Comparison of ENCODE assay signal across 7 mouse cellular contexts in genomic region chr14:50923437-50923836, GRCm38 (mm10). TPM values are rescaled to one million over a fixed set of nuclear protein-coding genes. Genes with fewer than 3 reads are reported as not detected.
DNase-seq lines count a peak whose midpoint lies in the region; ATAC-seq and TF ChIP-seq lines count a peak whose summit lies in the region.
"Not testable (repeated sequence)": the region's sequence is repeated elsewhere in the genome, so short reads cannot be mapped to it uniquely, and the experiment has no call there.

No protein-coding gene starts in this region.

- peak overlapping the region; percentile 76 for H3K9ac ChIP-seq in MEL (ENCODE audit: control insufficient read depth, low read depth, low read length, poor library complexity, severe bottlenecking)
- H3K9ac ChIP-seq in heart, embryonic 12.5 days: peak overlapping the region; percentile 69
- peak overlapping the region; percentile 76; the same call in 1 of the 2 replicates for H3K9ac ChIP-seq in hindbrain, postnatal 0 days (replicated peaks; ENCODE audit: low read length)
- peak overlapping the region; percentile 81 for H3K9ac ChIP-seq in limb, embryonic 12.5 days (replicated peaks)
- H3K9ac ChIP-seq in lung, embryonic 15.5 days: peak overlapping the region; percentile 77; the same call in 1 of the 2 replicates

- not testable (repeated sequence) for TF ChIP-seq EP300 in MEL (IDR thresholded peaks at IDR 0.05; ENCODE audit: low read depth in 1 of 2, low read length in 2 of 2)

- H3K9me3 ChIP-seq in MEL (replicated peaks; ENCODE audit: insufficient read depth, low read length); erythroblast, embryonic 14.5 days (ENCODE audit: control insufficient read depth, low read length); heart, embryonic 12.5 days (replicated peaks); hindbrain, postnatal 0 days (ENCODE audit: low read length); limb, embryonic 12.5 days; lung, embryonic 15.5 days: not testable (repeated sequence)

- 64% methylated on average over 1 of the region's 1 CpGs for WGBS in heart, embryonic 12.5 days
- 73% methylated on average over 1 of the region's 1 CpGs for WGBS in hindbrain, postnatal 0 days
- 74% methylated on average over 1 of the region's 1 CpGs for WGBS in limb, embryonic 12.5 days
- whole genome bisulfite sequencing in lung, embryonic 15.5 days: 65% methylated on average over 1 of the region's 1 CpGs

- H3K27me3 ChIP-seq in MEL (ENCODE audit: control insufficient read depth in 1 of 2, insufficient read depth in 2 of 2, low read length in 2 of 2); erythroblast, embryonic 14.5 days (ENCODE audit: control insufficient read depth); heart, embryonic 12.5 days (replicated peaks); hindbrain, postnatal 0 days (ENCODE audit: insufficient read depth, low read length); limb, embryonic 12.5 days; lung, embryonic 15.5 days; myocyte (ENCODE audit: control insufficient read depth, insufficient read depth, insufficient read length): not testable (repeated sequence)

- H3K79me2 ChIP-seq in MEL (ENCODE audit: control insufficient read depth, insufficient read depth, low read length, poor library complexity): peaks cover 21% of the 10 kb centered on the region
- peaks cover 35% of the 10 kb centered on the region for H3K79me2 ChIP-seq in myocyte (ENCODE audit: control insufficient read depth, insufficient read depth)

- not testable (repeated sequence) for TF ChIP-seq RAD21 in MEL (IDR thresholded peaks at IDR 0.05; ENCODE audit: low read depth, low read length)

- H3K4me1 ChIP-seq in MEL (ENCODE audit: control insufficient read depth in 1 of 2, insufficient read depth in 2 of 2, low read length in 2 of 2); hindbrain, postnatal 0 days (ENCODE audit: insufficient read depth, low read length): not testable (repeated sequence)
- H3K4me1 ChIP-seq in erythroblast, embryonic 14.5 days (ENCODE audit: control insufficient read depth): peaks cover 30% of the 10 kb centered on the region
- peaks cover 15% of the 10 kb centered on the region; the same call in 1 of the 2 replicates for H3K4me1 ChIP-seq in heart, embryonic 12.5 days (replicated peaks)
- H3K4me1 ChIP-seq in limb, embryonic 12.5 days (replicated peaks): peaks cover 17% of the 10 kb centered on the region
- H3K4me1 ChIP-seq in lung, embryonic 15.5 days: peaks cover 15% of the 10 kb centered on the region

- H3K4me2 ChIP-seq in heart, embryonic 12.5 days: peak overlapping the region; percentile 72
- H3K4me2 ChIP-seq in hindbrain, postnatal 0 days (ENCODE audit: low read depth, low read length): peak overlapping the region; percentile 74
- H3K4me2 ChIP-seq in limb, embryonic 12.5 days: peak overlapping the region; percentile 76
- H3K4me2 ChIP-seq in lung, embryonic 15.5 days: peak overlapping the region; percentile 84
- H3K4me2 ChIP-seq in myocyte (ENCODE audit: low read depth): peak overlapping the region; percentile 64

- H3ac ChIP-seq in myocyte (ENCODE audit: control insufficient read depth, insufficient read length): not testable (repeated sequence)

- ATAC-seq in heart, embryonic 12.5 days (ENCODE audit: insufficient number of reproducible peaks, low FRiP score); hindbrain, postnatal 0 days; limb, embryonic 12.5 days (ENCODE audit: insufficient number of reproducible peaks, insufficient read depth, low FRiP score, low TSS enrichment, low read depth); lung, embryonic 15.5 days (ENCODE audit: borderline replicate concordance, extremely low read depth, low FRiP score, low TSS enrichment): not testable (repeated sequence)

- not testable (repeated sequence) for TF ChIP-seq POLR2A in MEL (IDR thresholded peaks at IDR 0.05; ENCODE audit: control insufficient read depth in 1 of 2, insufficient read depth in 1 of 2, low read depth in 1 of 2, low read length in 2 of 2, poor library complexity in 1 of 2); myocyte (IDR thresholded peaks at IDR 0.05; ENCODE audit: insufficient read length, low read depth)

- H3K4me3 ChIP-seq in MEL (ENCODE audit: control insufficient read depth in 1 of 2, insufficient read depth in 1 of 2, low read depth in 2 of 2, low read length in 2 of 2) (peak overlapping the region; percentile 78 to 90), myocyte (peak overlapping the region; percentile 87)
- H3K4me3 ChIP-seq in erythroblast, embryonic 14.5 days (replicated peaks): peak overlapping the region; percentile 81
- H3K4me3 ChIP-seq in heart, embryonic 12.5 days: peak overlapping the region; percentile 92
- peak overlapping the region; percentile 66 for H3K4me3 ChIP-seq in hindbrain, postnatal 0 days (ENCODE audit: low read length)
- H3K4me3 ChIP-seq in limb, embryonic 12.5 days (replicated peaks): peak overlapping the region; percentile 83
- peak overlapping the region; percentile 86 for H3K4me3 ChIP-seq in lung, embryonic 15.5 days

- peak overlapping the region; percentile 83; the same call in 1 of the 2 replicates for H3K27ac ChIP-seq in MEL (ENCODE audit: control insufficient read depth, low read depth, low read length)
- not testable (repeated sequence) for H3K27ac ChIP-seq in heart, embryonic 12.5 days (ENCODE audit: poor library complexity, severe bottlenecking); hindbrain, postnatal 0 days; limb, embryonic 12.5 days; lung, embryonic 15.5 days

- DNase-seq in MEL (ENCODE audit: low read depth, low spot score): peak; percentile 51
- DNase-seq in hindbrain, postnatal 0 days (ENCODE audit: low spot score): not testable (repeated sequence)

- not testable (repeated sequence) for TF ChIP-seq CTCF in MEL (IDR thresholded peaks at IDR 0.05 in 2 of 3, conservative IDR thresholded peaks at IDR 0.05 in 1 of 3; ENCODE audit: control insufficient read depth in 1 of 3, insufficient read depth in 1 of 3, low read depth in 2 of 3, low read length in 3 of 3, poor library complexity in 1 of 3, severe bottlenecking in 1 of 3); hindbrain, postnatal 0 days (IDR thresholded peaks at IDR 0.05; ENCODE audit: low read depth)

- H3K36me3 ChIP-seq in MEL (ENCODE audit: control insufficient read depth in 1 of 2, insufficient read depth in 2 of 2, low read length in 2 of 2): not testable (repeated sequence)
- peaks cover 37% of the 10 kb centered on the region for H3K36me3 ChIP-seq in erythroblast, embryonic 14.5 days (ENCODE audit: control insufficient read depth)
- H3K36me3 ChIP-seq in heart, embryonic 12.5 days: peaks cover 35% of the 10 kb centered on the region
- peaks cover 25% of the 10 kb centered on the region for H3K36me3 ChIP-seq in hindbrain, postnatal 0 days (ENCODE audit: insufficient read depth, low read length)
- peaks cover 47% of the 10 kb centered on the region for H3K36me3 ChIP-seq in limb, embryonic 12.5 days
- peaks cover 31% of the 10 kb centered on the region for H3K36me3 ChIP-seq in lung, embryonic 15.5 days
- peaks cover 14% of the 10 kb centered on the region for H3K36me3 ChIP-seq in myocyte (ENCODE audit: control insufficient read depth, insufficient read depth)

RNA-seq across cellular contexts. Expression of gene Osgep, which starts 1.3 kb away (rescaled TPM):
- total RNA-seq in MEL (2012; rRNA removed): 28.0 and 29.6 TPM in 2 replicates
- 10 to 100 TPM in 1 of 2 experiments, not detected in 1; 45.1 TPM for polyA plus RNA-seq in MEL (2012; ENCODE audit: insufficient read depth in 1 of 2, insufficient read length in 2 of 2, low read depth in 1 of 2, low replicate concordance in 2 of 2, missing spikeins in 1 of 2)
- 1.4 and 1.5 TPM in 2 replicates for polyA plus RNA-seq in erythroblast, embryonic 14.5 days (2012)
- polyA plus RNA-seq in heart, embryonic 12.5 days (2016; fragmentation: Nextera tagmentation; extraction: Ambion mirVana): 108 and 111 TPM in 2 replicates
- total RNA-seq in hindbrain, postnatal 0 days (2014; rRNA removed): 71.4 and 80.9 TPM in 2 replicates
- polyA plus RNA-seq in hindbrain, postnatal 0 days (2015; fragmentation: Nextera tagmentation; extraction: Ambion mirVana): 72.4 and 82.7 TPM in 2 replicates
- polyA plus RNA-seq in limb, embryonic 12.5 days (2016; fragmentation: Nextera tagmentation; extraction: Ambion mirVana): 168 and 171 TPM in 2 replicates
- polyA plus RNA-seq in lung, embryonic 15.5 days (2015; fragmentation: Nextera tagmentation; extraction: Ambion mirVana): 174 and 176 TPM in 2 replicates
- 81.0 TPM for polyA plus RNA-seq in myocyte (2012; fragmentation: generic; extraction: Trizol)

RNA-seq across cellular contexts. Expression of gene Apex1, which starts 1.3 kb away (rescaled TPM):
- 123 and 129 TPM in 2 replicates for total RNA-seq in MEL (2012; rRNA removed)
- 100 to 1,000 TPM in 1 of 2 experiments, not detected in 1; 155 TPM for polyA plus RNA-seq in MEL (2012; ENCODE audit: insufficient read depth in 1 of 2, insufficient read length in 2 of 2, low read depth in 1 of 2, low replicate concordance in 2 of 2, missing spikeins in 1 of 2)
- polyA plus RNA-seq in erythroblast, embryonic 14.5 days (2012): 3.3 and 3.7 TPM in 2 replicates
- polyA plus RNA-seq in heart, embryonic 12.5 days (2016; fragmentation: Nextera tagmentation; extraction: Ambion mirVana): 152 and 159 TPM in 2 replicates
- 68.6 and 70.2 TPM in 2 replicates for total RNA-seq in hindbrain, postnatal 0 days (2014; rRNA removed)
- 145 and 156 TPM in 2 replicates for polyA plus RNA-seq in hindbrain, postnatal 0 days (2015; fragmentation: Nextera tagmentation; extraction: Ambion mirVana)
- 350 and 374 TPM in 2 replicates for polyA plus RNA-seq in limb, embryonic 12.5 days (2016; fragmentation: Nextera tagmentation; extraction: Ambion mirVana)
- polyA plus RNA-seq in lung, embryonic 15.5 days (2015; fragmentation: Nextera tagmentation; extraction: Ambion mirVana): 222 and 228 TPM in 2 replicates
- 113 TPM for polyA plus RNA-seq in myocyte (2012; fragmentation: generic; extraction: Trizol)

RNA-seq across cellular contexts. Expression of gene Pip4p1, which starts 7.2 kb away (rescaled TPM):
- 10.5 and 12.2 TPM in 2 replicates for total RNA-seq in MEL (2012; rRNA removed)
- 10 to 100 TPM in 1 of 2 experiments, not detected in 1; 21.6 TPM for polyA plus RNA-seq in MEL (2012; ENCODE audit: insufficient read depth in 1 of 2, insufficient read length in 2 of 2, low read depth in 1 of 2, low replicate concordance in 2 of 2, missing spikeins in 1 of 2)
- 6.3 and 8.9 TPM in 2 replicates for polyA plus RNA-seq in erythroblast, embryonic 14.5 days (2012)
- polyA plus RNA-seq in heart, embryonic 12.5 days (2016; fragmentation: Nextera tagmentation; extraction: Ambion mirVana): 33.6 and 37.3 TPM in 2 replicates
- 53.3 and 69.1 TPM in 2 replicates for total RNA-seq in hindbrain, postnatal 0 days (2014; rRNA removed)
- polyA plus RNA-seq in hindbrain, postnatal 0 days (2015; fragmentation: Nextera tagmentation; extraction: Ambion mirVana): 102 and 103 TPM in 2 replicates
- polyA plus RNA-seq in limb, embryonic 12.5 days (2016; fragmentation: Nextera tagmentation; extraction: Ambion mirVana): 58.7 and 59.1 TPM in 2 replicates
- polyA plus RNA-seq in lung, embryonic 15.5 days (2015; fragmentation: Nextera tagmentation; extraction: Ambion mirVana): 46.7 and 53.4 TPM in 2 replicates
- 71.3 TPM for polyA plus RNA-seq in myocyte (2012; fragmentation: generic; extraction: Trizol)

RNA-seq across cellular contexts. Expression of gene Pnp, which starts 7.4 kb away (rescaled TPM):
- total RNA-seq in MEL (2012; rRNA removed): 46.7 and 49.7 TPM in 2 replicates
- polyA plus RNA-seq in MEL (2012; ENCODE audit: insufficient read depth in 1 of 2, insufficient read length in 2 of 2, low read depth in 1 of 2, low replicate concordance in 2 of 2, missing spikeins in 1 of 2) (100 to 1,000 TPM in 1 of 2 experiments, 10 to 100 TPM in 1; 36.2 to 302 TPM), myocyte (2012; fragmentation: generic; extraction: Trizol) (20.4 TPM)
- 0.20 and 0.22 TPM in 2 replicates for polyA plus RNA-seq in erythroblast, embryonic 14.5 days (2012)
- polyA plus RNA-seq in heart, embryonic 12.5 days (2016; fragmentation: Nextera tagmentation; extraction: Ambion mirVana): 39.0 and 43.8 TPM in 2 replicates
- 16.7 and 19.1 TPM in 2 replicates for total RNA-seq in hindbrain, postnatal 0 days (2014; rRNA removed)
- polyA plus RNA-seq in hindbrain, postnatal 0 days (2015; fragmentation: Nextera tagmentation; extraction: Ambion mirVana): 17.5 and 18.2 TPM in 2 replicates
- polyA plus RNA-seq in limb, embryonic 12.5 days (2016; fragmentation: Nextera tagmentation; extraction: Ambion mirVana): 61.5 and 67.2 TPM in 2 replicates
- 68.1 and 69.5 TPM in 2 replicates for polyA plus RNA-seq in lung, embryonic 15.5 days (2015; fragmentation: Nextera tagmentation; extraction: Ambion mirVana)

RNA-seq across cellular contexts. Expression of gene Gm49342, which starts 20.9 kb away (rescaled TPM):
- 11.7 and 14.5 TPM in 2 replicates for total RNA-seq in MEL (2012; rRNA removed)
- polyA plus RNA-seq in MEL (2012; ENCODE audit: insufficient read depth in 1 of 2, insufficient read length in 2 of 2, low read depth in 1 of 2, low replicate concordance in 2 of 2, missing spikeins in 1 of 2): 10 to 100 TPM in 1 of 2 experiments, not detected in 1; 45.2 TPM
- not detected in 2 replicates for polyA plus RNA-seq in erythroblast, embryonic 14.5 days (2012)
- polyA plus RNA-seq in heart, embryonic 12.5 days (2016; fragmentation: Nextera tagmentation; extraction: Ambion mirVana): not detected in 2 replicates
- 0.47 and 16.3 TPM in 2 replicates for total RNA-seq in hindbrain, postnatal 0 days (2014; rRNA removed)
- polyA plus RNA-seq in hindbrain, postnatal 0 days (2015; fragmentation: Nextera tagmentation; extraction: Ambion mirVana): not detected in 2 replicates
- polyA plus RNA-seq in limb, embryonic 12.5 days (2016; fragmentation: Nextera tagmentation; extraction: Ambion mirVana): not detected in 2 replicates
- not detected in 2 replicates for polyA plus RNA-seq in lung, embryonic 15.5 days (2015; fragmentation: Nextera tagmentation; extraction: Ambion mirVana)
- 11.9 TPM for polyA plus RNA-seq in myocyte (2012; fragmentation: generic; extraction: Trizol)
